Mouse (Mus musculus): ENCODE results near the gene Gm48552. TPM values are rescaled to one million over a fixed set of nuclear protein-coding genes. Genes with fewer than 3 reads are reported as not detected.

Gm48552 gene
- total RNA-seq, 2 experiments from 2014 or later: 0.84 to 1.0 TPM

DNA sequence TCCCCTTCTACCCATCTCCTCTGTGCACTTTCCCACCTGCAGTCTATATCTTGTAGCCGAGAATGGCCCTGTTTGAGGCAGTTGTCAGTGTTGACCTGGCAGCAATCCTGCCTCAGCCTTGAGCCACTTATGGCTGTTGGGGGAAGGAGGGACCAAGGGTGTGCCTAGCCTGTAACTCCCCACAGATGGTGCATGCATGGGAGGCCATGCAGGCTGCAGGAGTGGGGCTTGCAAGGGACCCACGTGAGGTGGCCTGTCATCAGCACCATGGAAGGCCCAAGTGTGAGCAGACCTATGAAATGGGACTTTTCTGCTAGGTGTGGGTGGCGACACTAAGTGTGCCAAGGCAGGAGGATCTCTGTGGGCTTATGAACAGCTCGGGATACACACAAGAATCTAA lies 23.7 kb upstream of the Gm48552 start:
- no peak for DNase-seq
- no peak overlapping the region for H3K27ac ChIP-seq
- H3K4me3 ChIP-seq: peak overlapping the region; percentile 56
- TF ChIP-seq CTCF (IDR thresholded peaks at IDR 0.05): no peak
- intact Hi-C loops (cut with DNase I): no loop called here

DNA sequence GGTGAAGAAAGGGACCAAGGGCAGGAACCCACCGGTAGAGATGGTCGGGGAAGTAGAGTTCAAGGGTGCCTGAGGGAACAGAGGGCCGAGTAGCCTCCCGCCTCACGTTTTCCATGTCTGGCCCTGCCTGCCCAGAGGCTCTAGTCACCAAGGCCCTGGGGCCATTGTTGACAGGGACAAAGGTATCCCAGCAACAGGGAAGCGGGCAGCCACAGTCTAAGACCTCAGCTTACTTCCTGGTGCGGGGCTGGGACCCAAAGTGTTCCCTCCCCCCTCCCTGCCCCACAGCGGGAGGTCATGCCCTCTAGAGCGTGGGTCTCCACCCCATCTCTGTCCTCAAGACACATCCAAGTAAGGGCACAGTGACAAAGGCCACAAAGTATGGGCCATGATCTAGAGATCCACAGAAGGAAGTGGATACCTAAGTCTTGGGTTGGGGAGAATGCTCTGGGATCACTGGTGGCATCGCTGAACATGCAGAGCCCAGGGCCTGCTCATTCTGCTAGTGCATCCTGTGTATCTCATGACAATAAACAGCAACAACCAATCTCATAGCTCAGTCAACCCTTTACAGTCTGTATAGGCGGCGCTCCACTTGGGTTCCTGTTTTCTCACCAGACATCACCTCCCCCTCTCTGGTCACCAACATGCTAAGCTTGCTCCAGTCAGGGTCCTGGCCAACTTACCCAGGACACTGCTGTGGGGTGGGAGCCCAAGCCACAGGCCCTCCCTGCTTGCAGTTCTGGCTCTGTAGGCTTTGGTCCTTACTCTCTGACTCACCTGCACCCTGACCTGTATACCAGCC lies 22.9 kb upstream of the Gm48552 start, which contains the start of gene 4930404N11Rik:
Gene 4930404N11Rik, minus strand, starts transcription at position 145 of the 805 bp plus-strand sequence.
- no peak for TF ChIP-seq CTCF (IDR thresholded peaks at IDR 0.05)
- no peak for DNase-seq
- H3K27ac ChIP-seq: no peak within 1 kb of the TSS
- peak within 1 kb of the TSS; percentile 56 for H3K4me3 ChIP-seq
- intact Hi-C loops (cut with DNase I): no loop called here

DNA sequence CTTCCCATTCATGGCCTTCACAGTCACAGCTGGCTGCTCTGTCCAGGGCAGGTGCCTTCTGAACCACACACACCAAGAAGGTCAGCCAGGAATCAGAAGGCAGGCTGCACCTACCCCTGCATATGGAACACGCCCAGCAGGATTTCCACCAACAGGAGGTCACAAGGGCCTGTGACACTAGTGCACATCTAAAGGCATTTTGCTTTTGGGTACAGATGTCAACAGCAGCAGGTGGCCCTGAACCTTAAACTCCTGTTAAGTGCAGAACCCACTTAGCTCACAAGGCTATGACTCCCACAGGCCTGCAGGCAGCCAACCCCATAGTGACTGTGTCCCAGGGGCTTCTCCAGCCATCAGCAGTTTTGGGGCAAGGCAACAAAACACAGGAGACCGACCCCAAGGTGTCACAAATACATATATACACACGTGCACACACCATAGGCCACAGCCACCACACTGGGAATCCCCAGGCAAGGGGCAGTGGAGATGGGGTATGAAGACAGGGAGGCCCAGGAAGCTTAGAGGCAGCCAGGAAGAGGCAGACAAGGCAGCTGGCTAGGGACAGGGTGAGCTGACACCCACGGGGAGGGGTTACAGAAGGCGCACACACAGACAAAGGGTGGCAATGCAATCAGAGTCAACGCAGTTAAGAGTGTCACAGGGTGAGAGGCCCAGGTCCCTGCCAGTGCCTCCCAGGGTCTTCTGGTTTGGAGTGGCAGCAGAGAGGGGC lies 22.2 kb upstream of the Gm48552 start:
- intact Hi-C loops (cut with DNase I): no loop called here
- H3K4me3 ChIP-seq: no peak overlapping the region
- H3K27ac ChIP-seq: no peak overlapping the region
- no peak for DNase-seq
- TF ChIP-seq CTCF (IDR thresholded peaks at IDR 0.05): no peak

DNA sequence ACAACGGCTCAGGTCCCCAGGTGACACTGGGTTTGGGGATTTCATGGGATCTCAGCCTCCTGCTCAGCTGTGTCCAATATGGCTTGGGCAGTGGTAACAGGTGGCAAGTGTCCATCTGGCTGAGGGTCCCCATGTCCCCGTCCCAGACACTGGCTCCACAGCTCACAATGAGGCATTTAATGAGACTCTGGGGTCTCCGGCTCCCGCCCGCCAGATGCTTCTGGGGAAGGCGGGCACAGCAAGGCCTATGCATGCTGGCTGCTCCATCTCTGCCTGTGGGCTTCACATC lies 21.7 kb upstream of the Gm48552 start:
- Histone ChIP-seq H3K4me3 (no peak overlapping the region), H3K27ac (no peak overlapping the region)
- TF ChIP-seq CTCF (IDR thresholded peaks at IDR 0.05): no peak
- intact Hi-C loops (cut with DNase I): no loop called here
- no peak for DNase-seq

DNA sequence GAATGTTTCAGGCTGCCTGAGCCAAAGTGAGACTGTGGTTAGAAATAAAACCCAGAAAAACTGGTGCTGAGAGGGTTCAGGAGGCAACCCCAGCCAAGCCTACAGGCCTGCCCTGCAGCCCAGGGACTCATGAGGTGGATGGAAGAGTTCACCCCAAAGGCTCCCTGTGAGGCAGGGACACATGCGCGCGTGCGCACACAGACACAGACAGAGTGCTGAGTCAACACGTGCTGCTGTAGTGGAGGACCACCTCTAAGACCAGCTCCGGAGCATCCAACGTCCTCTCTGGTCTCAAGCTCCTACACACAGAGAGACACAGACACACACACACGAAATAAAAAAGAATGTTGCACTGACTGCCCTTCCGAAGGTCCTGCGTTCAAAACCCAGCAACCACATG lies 13.5 kb upstream of the Gm48552 start:
- intact Hi-C loops (cut with DNase I): loop anchor here (10.0 kb wide), 1 partner anchor 169 kb away; the partner anchor contains the start of gene Gna11
- no peak overlapping the region for H3K27ac ChIP-seq
- no peak for DNase-seq
- no peak overlapping the region for H3K4me3 ChIP-seq
- TF ChIP-seq CTCF (IDR thresholded peaks at IDR 0.05): no peak

DNA sequence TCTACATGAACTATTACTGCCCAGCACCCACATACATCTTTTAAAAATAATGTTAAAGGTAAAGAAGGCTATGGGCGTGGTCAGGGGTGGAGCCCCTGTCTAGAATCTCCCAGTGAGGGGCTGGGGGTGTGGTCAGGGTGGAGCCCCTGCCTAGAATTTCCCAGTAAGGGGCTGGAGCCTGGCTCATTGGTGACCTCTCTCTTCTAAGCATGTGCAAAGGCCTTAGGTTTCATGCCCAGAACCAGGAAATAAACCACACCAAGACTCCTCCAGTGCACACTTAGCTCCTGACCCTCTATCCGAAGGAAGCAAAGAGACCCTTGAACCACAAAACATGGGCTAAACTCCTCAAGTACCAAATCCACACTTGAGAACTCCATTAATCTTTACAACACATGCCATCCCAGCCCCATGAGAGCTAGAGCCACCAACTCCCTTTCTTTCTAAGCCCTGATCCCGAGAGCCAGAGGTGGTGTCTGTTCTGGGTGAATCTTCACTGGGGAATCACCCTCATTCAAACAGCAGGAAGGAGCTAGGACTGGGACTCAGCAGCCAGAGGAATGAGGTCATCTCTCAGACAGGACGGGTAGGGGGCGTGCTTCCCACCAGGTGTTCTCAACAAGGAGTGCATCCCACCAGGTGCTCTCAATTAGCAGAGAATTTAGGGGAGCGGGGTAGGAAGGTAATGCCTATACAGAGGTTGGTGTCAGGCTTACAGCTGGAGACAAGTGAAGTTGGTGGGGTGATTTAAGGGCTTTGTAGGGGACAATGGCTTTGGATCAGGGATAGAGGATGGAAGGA lies 12.0 kb upstream of the Gm48552 start:
- intact Hi-C loops (cut with DNase I): loop anchor here (10.0 kb wide), 1 partner anchor 168 kb away; the partner anchor contains the start of gene Gna11
- Histone ChIP-seq H3K4me3 (peak overlapping the region; percentile 99), H3K27ac (peak overlapping the region; percentile 24; the same call in 1 of the 2 replicates)
- no peak for DNase-seq
- no peak for TF ChIP-seq CTCF (IDR thresholded peaks at IDR 0.05)

DNA sequence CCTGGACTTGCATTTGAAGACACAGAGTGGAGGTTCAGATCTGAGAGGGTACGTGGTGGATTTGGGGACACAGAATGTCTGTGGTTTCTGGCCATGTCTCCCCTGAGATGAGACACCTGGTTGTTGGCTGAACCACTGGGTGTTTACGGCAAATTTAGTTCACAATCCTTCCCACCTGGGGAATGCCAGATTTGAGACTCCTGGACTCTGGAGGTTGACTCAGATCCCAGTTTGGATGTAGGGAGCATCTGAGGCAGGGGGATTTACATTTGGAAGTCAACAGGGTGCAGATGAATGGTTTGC lies 11.5 kb upstream of the Gm48552 start:
- intact Hi-C loops (cut with DNase I): loop anchor here (10.0 kb wide), 1 partner anchor 167 kb away; the partner anchor contains the start of gene Gna11
- peak overlapping the region; percentile 94 for H3K27ac ChIP-seq
- peak overlapping the region; percentile 99 for H3K4me3 ChIP-seq
- TF ChIP-seq CTCF (IDR thresholded peaks at IDR 0.05): no peak
- DNase-seq: no peak

DNA sequence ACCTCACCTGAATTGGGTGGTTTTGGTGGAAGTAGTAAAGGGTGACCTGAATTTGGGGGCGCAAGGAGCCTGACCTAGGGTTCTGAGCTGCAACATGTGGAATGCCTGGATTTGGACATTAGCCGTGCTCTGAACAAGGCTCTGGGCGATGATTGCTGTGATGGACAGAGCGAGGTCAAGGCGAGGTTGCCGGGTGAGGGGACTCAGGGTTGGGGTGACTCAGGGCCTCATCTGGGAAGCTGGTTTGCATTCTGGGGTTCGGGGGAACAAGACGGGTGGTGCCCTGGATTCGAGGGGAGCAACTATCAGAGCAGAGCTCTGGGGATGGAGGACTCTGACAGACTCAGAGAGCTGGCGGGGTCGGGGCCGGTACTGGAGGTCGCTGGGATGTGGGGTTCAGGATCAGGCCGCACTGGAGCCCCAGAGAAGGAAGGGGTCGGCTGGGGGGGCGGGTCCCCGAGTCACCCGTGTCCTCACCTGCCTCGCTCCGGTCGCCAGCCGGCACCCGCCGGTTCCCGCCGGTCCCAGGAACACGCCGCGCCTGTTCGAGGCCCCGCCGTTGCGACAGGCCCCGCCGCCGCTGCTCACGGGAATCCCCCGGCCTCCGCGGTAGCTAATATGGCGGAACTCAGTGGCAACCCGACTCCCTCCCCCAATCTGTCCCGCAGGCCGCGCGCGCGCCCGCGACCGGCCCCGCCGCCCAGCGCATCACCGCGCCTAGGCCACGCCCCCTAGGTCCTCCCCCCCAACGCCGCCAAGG lies 10.8 kb upstream of the Gm48552 start, which contains the start of gene Fzr1:
Gene Fzr1, minus strand, starts transcription at position 724 of the 760 bp plus-strand sequence.
- TF ChIP-seq CTCF (IDR thresholded peaks at IDR 0.05): no peak
- intact Hi-C loops (cut with DNase I): loop anchor here (10.0 kb wide), 1 partner anchor 167 kb away; the partner anchor contains the start of gene Gna11
- Histone ChIP-seq H3K27ac (peak within 1 kb of the TSS; percentile 94), H3K4me3 (peak within 1 kb of the TSS; percentile 99)
- no peak for DNase-seq

DNA sequence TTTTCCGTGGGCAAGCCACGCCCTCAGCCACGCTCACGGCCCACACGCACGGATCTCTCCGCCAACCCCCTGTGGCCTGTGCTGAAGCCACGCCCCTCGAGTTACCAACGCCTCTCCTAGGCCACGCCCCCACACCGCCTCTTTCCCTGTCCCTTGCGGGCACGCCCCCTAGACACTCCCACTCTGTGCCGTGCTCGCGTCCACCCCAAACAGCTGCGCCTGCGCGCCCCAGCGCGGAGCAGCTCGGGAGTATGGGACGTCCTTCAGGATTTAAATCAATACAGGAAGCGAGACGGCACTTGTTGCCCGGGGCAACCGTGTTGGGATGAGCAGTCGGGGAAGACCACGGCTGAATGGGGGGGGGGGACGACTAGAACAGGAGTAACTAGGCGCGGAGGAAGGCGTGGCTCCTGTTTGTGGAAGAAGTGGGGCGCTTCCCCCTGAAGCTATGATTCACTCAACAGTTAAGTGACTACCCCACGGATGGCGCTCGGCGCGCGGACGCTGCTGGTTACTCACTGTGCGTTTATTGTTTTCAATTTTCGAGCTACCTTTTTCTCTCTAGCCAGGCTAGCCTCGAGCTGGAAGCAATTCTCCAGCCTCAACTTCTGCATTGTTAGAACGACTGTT lies 10.1 kb upstream of the Gm48552 start:
- no peak for TF ChIP-seq CTCF (IDR thresholded peaks at IDR 0.05)
- Histone ChIP-seq H3K4me3 (peak overlapping the region; percentile 99), H3K27ac (peak overlapping the region; percentile 75)
- peak; percentile 100 for DNase-seq
- intact Hi-C loops (cut with DNase I): loop anchor here (10.0 kb wide), 1 partner anchor 166 kb away; the partner anchor contains the start of gene Gna11

DNA sequence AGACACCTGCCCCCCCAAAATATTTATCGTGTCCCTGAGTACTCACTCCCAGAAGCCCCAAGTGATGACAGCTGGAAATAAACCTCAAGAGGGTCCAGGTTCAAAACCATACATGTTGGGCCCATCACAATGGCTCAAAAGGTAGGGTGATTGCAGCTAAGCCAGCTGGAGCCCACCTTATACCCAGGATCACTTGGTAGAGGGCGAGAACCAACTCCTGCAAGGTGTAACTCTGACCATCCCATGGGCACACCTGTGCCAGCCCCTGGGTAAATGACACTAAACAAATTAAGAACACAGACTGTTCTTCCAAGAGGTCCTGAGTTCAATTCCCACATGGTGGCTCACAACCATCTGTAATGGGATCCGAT lies 9.6 kb upstream of the Gm48552 start:
- peak overlapping the region; percentile 75 for H3K27ac ChIP-seq
- no peak for DNase-seq
- no peak for TF ChIP-seq CTCF (IDR thresholded peaks at IDR 0.05)
- H3K4me3 ChIP-seq: peak overlapping the region; percentile 79
- intact Hi-C loops (cut with DNase I): loop anchor here (10.0 kb wide), 1 partner anchor 166 kb away; the partner anchor contains the start of gene Gna11

DNA sequence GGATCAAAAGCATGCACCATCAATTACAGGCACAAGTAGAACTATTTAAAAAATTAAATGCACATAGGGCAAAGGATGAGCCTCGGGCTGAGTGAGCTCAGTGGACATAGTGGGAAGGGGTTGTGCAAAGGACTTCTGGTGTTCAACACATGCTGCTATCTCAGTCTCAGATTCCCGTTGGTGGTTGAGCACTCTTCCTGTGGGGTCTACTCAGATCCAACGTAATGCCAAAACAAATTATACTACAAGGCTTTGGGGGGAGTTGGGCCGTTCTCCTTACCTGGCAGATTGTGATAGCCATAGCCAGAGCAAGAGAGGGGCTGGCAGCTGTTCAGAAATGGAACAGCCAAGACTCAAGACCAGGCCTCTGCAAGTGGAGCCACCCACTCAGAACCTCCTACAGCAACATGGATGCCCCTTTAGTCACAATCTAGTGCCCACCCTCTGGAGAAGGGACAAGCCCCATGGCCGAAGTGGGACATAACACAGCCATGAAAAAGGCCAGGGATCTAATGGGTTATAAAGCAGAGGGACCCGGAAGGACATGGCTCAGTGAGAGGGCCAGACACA lies 8.9 kb upstream of the Gm48552 start:
- intact Hi-C loops (cut with DNase I): loop anchor here (10.0 kb wide), 1 partner anchor 165 kb away; the partner anchor contains the start of gene Gna11
- H3K27ac ChIP-seq: no peak overlapping the region
- TF ChIP-seq CTCF (IDR thresholded peaks at IDR 0.05): no peak
- no peak overlapping the region for H3K4me3 ChIP-seq
- no peak for DNase-seq
